Mouse (Mus musculus) ES-Bruce4 (cell line): ENCODE measurements around the gene Slc33a1. TPM values are rescaled to one million over a fixed set of nuclear protein-coding genes. Genes with fewer than 3 reads are reported as not detected.

Source experiments
- H3K27ac ChIP-seq: 2 replicates; pipeline ENCODE4 v1.5.1; 2012; ENCODE audit warnings: low read length, inconsistent platforms; ENCODE audit not compliant: insufficient read depth
- H3K27me3 ChIP-seq: 2 replicates; pipeline ENCODE4 v1.6.1; 2012; ENCODE audit warnings: mild to moderate bottlenecking, low read length, inconsistent platforms; ENCODE audit not compliant: control insufficient read depth, poor library complexity, insufficient read depth, severe bottlenecking
- H3K36me3 ChIP-seq: 2 replicates; pipeline ENCODE4 v1.6.1; 2012; ENCODE audit warnings: inconsistent platforms, mild to moderate bottlenecking, low read length, moderate library complexity; ENCODE audit not compliant: control insufficient read depth, poor library complexity, insufficient read depth, severe bottlenecking
- H3K4me1 ChIP-seq: one replicate; pipeline ENCODE4 v1.8.1; 2011; ENCODE audit warnings: low read length; ENCODE audit not compliant: control insufficient read depth, insufficient read depth
- H3K4me3 ChIP-seq: 2 replicates; pipeline ENCODE4 v1.5.1; 2011; ENCODE audit warnings: low read depth, mild to moderate bottlenecking, low read length
- H3K9ac ChIP-seq: 2 replicates; pipeline ENCODE4 v1.6.1; 2012; ENCODE audit warnings: low read depth, mild to moderate bottlenecking, inconsistent platforms; ENCODE audit not compliant: poor library complexity, severe bottlenecking
- H3K9me3 ChIP-seq: replicated peaks from 2 replicates; pipeline ENCODE4 v1.6.1; 2012; ENCODE audit warnings: mild to moderate bottlenecking, low read length, inconsistent platforms; ENCODE audit not compliant: control insufficient read depth, poor library complexity, insufficient read depth, severe bottlenecking
- CTCF ChIP-seq: IDR thresholded peaks from one replicate; pipeline ENCODE4 v1.8.1; 2011; ENCODE audit warnings: low read depth, low read length
- EP300 ChIP-seq: IDR thresholded peaks from 2 replicates; pipeline ENCODE4 v1.6.1; 2011; ENCODE audit warnings: low read depth, low read length; ENCODE audit not compliant: insufficient read depth
- POLR2A ChIP-seq: IDR thresholded peaks from one replicate; pipeline ENCODE4 v1.8.1; 2011; ENCODE audit warnings: low read length; ENCODE audit not compliant: insufficient read depth
- polyA plus RNA-seq: library from polyadenylated mRNA; stranded (reverse); fragments of >200 nt; gene quantifications from 2 replicates; pipeline ENCODE4 v1.2.4, GENCODE M21; 2011; ENCODE audit warnings: low read depth; ENCODE audit not compliant: missing spikeins, insufficient read depth, insufficient read length

Gene Slc33a1
- polyA plus RNA-seq, 1 experiment, result 15.2 TPM

- no peaks in the 10 kb centered on the region for H3K4me1 ChIP-seq
- H3K36me3 ChIP-seq, result no peaks in the 10 kb centered on the region
- H3K4me3 ChIP-seq, result no peak overlapping the region
- H3K27me3 ChIP-seq, result no peaks in the 10 kb centered on the region
- no peak overlapping the region for H3K9ac ChIP-seq
- H3K27ac ChIP-seq, result no peak overlapping the region
- no peaks in the 10 kb centered on the region for H3K9me3 ChIP-seq
- no peak for TF ChIP-seq POLR2A
- TF ChIP-seq CTCF, result no peak
- no peak for TF ChIP-seq EP300
Observed at GRCm38 (mm10) chr3:63965929-63966328, 1.4 kb upstream of the Slc33a1 start.

DNA sequence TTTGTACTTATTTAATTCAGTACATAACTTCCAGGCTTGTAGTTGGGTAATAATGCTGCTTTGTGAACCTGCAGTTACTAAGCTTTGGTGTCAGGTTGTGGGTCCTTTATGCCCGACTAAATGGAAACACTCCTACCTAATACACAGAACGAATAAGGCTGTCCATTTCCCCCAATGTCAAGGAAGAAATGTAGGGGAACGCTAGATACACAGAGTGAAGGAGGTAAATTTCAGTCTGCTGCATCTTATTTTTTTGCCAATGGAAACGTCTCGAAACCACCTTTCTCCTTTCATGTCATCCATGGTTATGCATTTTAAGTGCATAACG, 318 bp upstream of the Slc33a1 start:
- H3K36me3 ChIP-seq, result no peaks in the 10 kb centered on the region
- H3K27me3 ChIP-seq, result no peaks in the 10 kb centered on the region
- H3K27ac ChIP-seq, result no peak overlapping the region
- no peaks in the 10 kb centered on the region for H3K4me1 ChIP-seq
- TF ChIP-seq EP300 (no peak), POLR2A (no peak), CTCF (no peak)
- H3K9me3 ChIP-seq, result no peaks in the 10 kb centered on the region
- no peak overlapping the region for H3K4me3 ChIP-seq
- no peak overlapping the region for H3K9ac ChIP-seq

GRCm38 (mm10) chr3:63963421-63964099, 1.0 kb downstream of the Slc33a1 start:
- Histone ChIP-seq H3K4me3 (peak overlapping the region; percentile 61), H3K9me3 (no peaks in the 10 kb centered on the region), H3K4me1 (no peaks in the 10 kb centered on the region), H3K36me3 (no peaks in the 10 kb centered on the region), H3K9ac (peak overlapping the region; percentile 67), H3K27me3 (no peaks in the 10 kb centered on the region), H3K27ac (no peak overlapping the region)
- TF ChIP-seq POLR2A (no peak), CTCF (no peak), EP300 (no peak)

- H3K27me3 ChIP-seq, result no peaks in the 10 kb centered on the region
- no peaks in the 10 kb centered on the region for H3K9me3 ChIP-seq
- TF ChIP-seq POLR2A, result no peak
- H3K9ac ChIP-seq, result no peak overlapping the region
- no peaks in the 10 kb centered on the region for H3K36me3 ChIP-seq
- H3K4me1 ChIP-seq, result no peaks in the 10 kb centered on the region
- no peak overlapping the region for H3K4me3 ChIP-seq
- H3K27ac ChIP-seq, result no peak overlapping the region
Observed at GRCm38 (mm10) chr3:63949837-63950236, 14.7 kb downstream of the Slc33a1 start.

DNA sequence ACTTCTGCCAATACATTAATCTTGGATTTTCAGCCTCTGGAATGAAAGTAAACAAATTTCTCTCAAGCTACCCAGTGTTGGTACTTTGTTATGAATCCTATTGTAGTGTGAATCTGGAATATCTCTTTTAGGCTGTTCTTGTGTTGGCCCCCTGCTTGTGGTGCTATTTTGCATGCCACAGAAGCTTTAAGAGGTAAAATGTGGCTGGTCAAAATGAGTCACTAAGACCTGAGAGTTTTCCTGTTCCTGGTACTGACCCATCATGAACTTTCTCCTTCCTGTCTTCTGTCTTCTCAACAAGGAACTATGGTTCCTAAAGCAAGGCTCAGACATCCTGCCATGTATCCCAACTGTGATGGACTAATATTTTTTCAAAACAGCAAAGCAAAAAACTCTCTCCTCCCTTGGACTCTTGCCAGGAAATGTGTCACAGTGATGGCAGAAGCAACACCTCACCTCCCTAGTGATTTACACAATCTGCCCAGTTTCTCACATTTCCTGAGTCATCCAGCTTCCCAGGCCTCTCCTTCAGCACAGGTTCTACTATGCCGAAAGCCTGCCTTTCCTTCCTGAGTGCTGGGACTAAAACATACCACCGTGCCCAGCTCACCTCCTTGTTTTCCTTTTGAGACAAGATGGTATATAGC, 23.2 kb downstream of the Slc33a1 start:
- no peaks in the 10 kb centered on the region for H3K4me1 ChIP-seq
- TF ChIP-seq EP300 (no peak), CTCF (no peak), POLR2A (no peak)
- no peaks in the 10 kb centered on the region for H3K27me3 ChIP-seq
- no peaks in the 10 kb centered on the region; the same call in 1 of the 2 replicates for H3K36me3 ChIP-seq
- H3K27ac ChIP-seq, result no peak overlapping the region
- H3K9ac ChIP-seq, result no peak overlapping the region
- H3K9me3 ChIP-seq, result no peaks in the 10 kb centered on the region
- H3K4me3 ChIP-seq, result no peak overlapping the region

GRCm38 (mm10) chr3:63938928-63939327, 25.6 kb downstream of the Slc33a1 start:
- Histone ChIP-seq H3K4me1 (no peaks in the 10 kb centered on the region), H3K36me3 (no peaks in the 10 kb centered on the region), H3K9ac (no peak overlapping the region), H3K27ac (no peak overlapping the region), H3K4me3 (no peak overlapping the region), H3K9me3 (no peaks in the 10 kb centered on the region), H3K27me3 (no peaks in the 10 kb centered on the region)
- TF ChIP-seq CTCF (no peak), POLR2A (no peak), EP300 (no peak)
